Mouse (Mus musculus) neural tube, embryonic 12.5 days (tissue): ENCODE results near the gene Neu3. TPM values are rescaled to one million over a fixed set of nuclear protein-coding genes. Genes with fewer than 3 reads are reported as not detected.
A peak's percentile ranks its signal among the peaks of the same experiment; 100 is the strongest.
"Not testable (repeated sequence)": the region's sequence is repeated elsewhere in the genome, so short reads cannot be mapped to it uniquely, and the experiment has no call there.

Experiments used
- ATAC-seq: fragments of 200-750 bp; cut with Nextera tagmentation; 2 replicates; pipeline ENCODE4 v1.8.0; 2017; ENCODE audit warnings: low read depth, mild to moderate bottlenecking, moderate TSS enrichment, moderate library complexity; ENCODE audit not compliant: low FRiP score
- H3K27ac ChIP-seq: fragments of 300-500 bp; sonication (generic); 2 replicates; pipeline ENCODE4 v1.5.1; 2016
- H3K27me3 ChIP-seq: fragments of 300-500 bp; sonication (generic); replicated peaks from 2 replicates; pipeline ENCODE4 v1.6.1; 2016; ENCODE audit warnings: mild to moderate bottlenecking
- H3K36me3 ChIP-seq: fragments of 300-500 bp; sonication (generic); 2 replicates; pipeline ENCODE4 v1.6.1; 2016; ENCODE audit warnings: mild to moderate bottlenecking
- H3K4me1 ChIP-seq: fragments of 300-500 bp; sonication (generic); 2 replicates; pipeline ENCODE4 v1.6.1; 2016
- H3K4me2 ChIP-seq: fragments of 300-500 bp; sonication (generic); replicated peaks from 2 replicates; pipeline ENCODE4 v1.6.1; 2016; ENCODE audit warnings: mild to moderate bottlenecking
- H3K4me3 ChIP-seq: fragments of 300-500 bp; sonication (generic); 2 replicates; pipeline ENCODE4 v1.5.1; 2016
- H3K9ac ChIP-seq: fragments of 300-500 bp; sonication (generic); 2 replicates; pipeline ENCODE4 v1.6.1; 2016; ENCODE audit warnings: mild to moderate bottlenecking
- H3K9me3 ChIP-seq: fragments of 300-500 bp; sonication (generic); 2 replicates; pipeline ENCODE4 v1.6.1; 2016; ENCODE audit warnings: mild to moderate bottlenecking
- WGBS: fragments of 180-500 bp; shearing (Covaris S2); methylation state at CpG from one replicate; pipeline ENCODE4 v1.1.7; 2016; 5-methylcytosine and 5-hydroxymethylcytosine counted together
- polyA plus RNA-seq: library from polyadenylated mRNA; unstranded; fragments of >200 nt; fragmentation: Nextera tagmentation; extraction: Ambion mirVana; gene quantifications from 2 replicates; pipeline ENCODE4 v1.2.1, GENCODE M21; 2016

The Neu3 gene
- polyA plus RNA-seq, 1 experiment from 2014 or later = 2.2 TPM

DNA sequence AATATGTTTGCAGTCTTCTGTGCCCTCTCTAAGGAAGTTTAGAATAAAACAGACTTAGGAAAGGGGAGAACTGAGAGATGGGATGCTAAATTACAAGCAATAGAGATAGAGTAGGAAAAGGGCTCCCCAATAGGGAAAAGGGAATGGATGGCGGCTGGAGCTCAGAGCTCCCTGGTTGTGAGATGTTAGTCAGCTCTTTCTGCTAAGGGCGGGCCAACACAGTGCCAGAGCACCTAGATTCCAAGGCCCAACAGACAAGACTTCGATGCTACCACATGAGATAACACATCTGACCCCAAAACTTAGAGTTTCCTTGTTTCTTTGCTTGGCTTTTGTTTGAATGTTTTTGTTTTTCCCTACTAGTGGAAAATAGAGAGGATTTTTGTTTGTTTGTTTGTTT is 24.2 kb downstream of the Neu3 start:
- ATAC-seq, H3K9me3 ChIP-seq, H3K4me1 ChIP-seq, H3K9ac ChIP-seq, H3K4me2 ChIP-seq, H3K27ac ChIP-seq, H3K27me3 ChIP-seq, H3K36me3 ChIP-seq, H3K4me3 ChIP-seq: not testable (repeated sequence)
- WGBS = 88% methylated on average over 3 of the region's 3 CpGs

DNA sequence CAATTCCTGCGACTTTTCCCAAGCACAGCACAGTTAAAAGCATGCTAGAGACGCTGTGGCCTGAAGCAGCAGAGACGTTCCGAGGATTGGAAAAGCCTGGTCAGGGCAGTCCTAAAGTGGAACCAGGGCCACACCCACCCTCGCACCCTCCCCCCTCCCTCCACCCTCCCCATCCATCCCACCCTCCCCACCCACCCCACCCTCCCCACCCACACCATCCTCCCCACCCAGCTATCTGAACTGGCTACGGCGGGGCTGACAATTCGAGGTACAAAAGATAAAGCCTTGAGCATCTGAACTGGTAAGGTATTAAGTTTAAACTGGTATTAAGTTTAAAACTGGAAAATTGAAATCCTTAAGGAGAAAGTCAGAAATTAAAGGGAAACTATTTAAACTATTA is 24.7 kb downstream of the Neu3 start:
- H3K36me3 ChIP-seq = no peaks in the 10 kb centered on the region
- no peaks in the 10 kb centered on the region for H3K9me3 ChIP-seq
- H3K27ac ChIP-seq = no peak overlapping the region
- H3K9ac ChIP-seq = no peak overlapping the region
- H3K4me2 ChIP-seq = no peak overlapping the region
- WGBS = 72% methylated on average over 8 of the region's 8 CpGs
- no peak overlapping the region for H3K4me3 ChIP-seq
- no peaks in the 10 kb centered on the region for H3K4me1 ChIP-seq
- ATAC-seq = no peak
- H3K27me3 ChIP-seq = no peaks in the 10 kb centered on the region

DNA sequence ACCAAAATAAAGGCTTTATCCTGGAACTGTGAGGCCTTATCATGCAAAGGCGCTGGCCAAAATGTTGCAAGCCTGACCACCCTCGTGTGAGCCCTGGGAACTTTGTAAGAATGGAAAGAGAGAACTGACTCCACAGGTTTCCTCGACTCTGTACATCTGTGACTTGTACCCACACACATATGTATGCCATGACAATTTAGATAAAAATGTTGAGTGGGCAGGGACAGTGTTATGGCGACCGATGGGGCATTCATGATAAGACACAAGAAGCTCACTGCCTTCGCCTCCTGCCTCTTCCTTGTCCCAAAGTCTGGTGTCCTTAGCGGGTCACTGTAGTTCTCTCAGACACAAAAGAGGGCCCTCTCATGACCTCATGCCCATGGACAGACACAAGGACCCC is 29.1 kb downstream of the Neu3 start:
- Histone ChIP-seq H3K9ac (no peak overlapping the region), H3K9me3 (no peaks in the 10 kb centered on the region), H3K36me3 (no peaks in the 10 kb centered on the region), H3K4me2 (no peak overlapping the region), H3K4me3 (no peak overlapping the region), H3K27ac (no peak overlapping the region), H3K27me3 (no peaks in the 10 kb centered on the region), H3K4me1 (peaks cover 23% of the 10 kb centered on the region)
- ATAC-seq = no peak
- 79% methylated on average over 7 of the region's 7 CpGs for WGBS

DNA sequence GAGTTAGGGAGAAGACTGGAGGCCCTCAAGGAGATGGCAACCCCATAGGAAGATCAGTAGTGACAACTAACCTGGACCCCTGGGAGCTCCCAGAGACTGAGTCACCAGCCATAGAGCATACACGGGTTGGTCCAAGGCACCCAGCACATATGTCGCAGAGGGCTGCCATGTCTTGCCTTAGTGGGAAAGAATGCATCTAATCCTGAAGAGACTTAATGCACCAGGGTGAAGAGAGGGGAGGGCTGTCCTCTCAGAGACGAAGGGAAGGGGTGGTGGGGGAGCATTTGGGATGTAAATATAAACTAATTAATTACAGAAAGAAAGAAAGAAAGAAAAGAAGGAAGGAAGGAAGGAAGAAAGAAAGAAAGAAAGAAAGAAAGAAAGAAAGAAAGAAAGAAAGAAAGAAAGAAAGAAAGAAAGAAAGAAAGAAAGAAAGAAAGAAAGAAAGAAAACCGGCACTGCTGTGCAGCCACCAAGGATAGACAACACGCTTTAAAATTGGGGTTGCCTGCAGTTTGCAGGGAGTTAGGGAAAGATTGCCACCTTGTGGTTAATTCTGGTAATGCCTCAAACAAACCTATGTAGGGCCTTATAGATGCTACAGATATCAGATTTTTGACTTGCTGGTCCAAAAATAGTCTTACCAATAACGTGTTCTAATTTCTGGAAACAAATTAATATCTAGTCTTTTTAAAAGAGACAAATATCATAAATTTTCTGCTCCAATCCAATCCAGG is 30.1 kb downstream of the Neu3 start:
- 34% methylated on average over 6 of the region's 6 CpGs for WGBS

DNA sequence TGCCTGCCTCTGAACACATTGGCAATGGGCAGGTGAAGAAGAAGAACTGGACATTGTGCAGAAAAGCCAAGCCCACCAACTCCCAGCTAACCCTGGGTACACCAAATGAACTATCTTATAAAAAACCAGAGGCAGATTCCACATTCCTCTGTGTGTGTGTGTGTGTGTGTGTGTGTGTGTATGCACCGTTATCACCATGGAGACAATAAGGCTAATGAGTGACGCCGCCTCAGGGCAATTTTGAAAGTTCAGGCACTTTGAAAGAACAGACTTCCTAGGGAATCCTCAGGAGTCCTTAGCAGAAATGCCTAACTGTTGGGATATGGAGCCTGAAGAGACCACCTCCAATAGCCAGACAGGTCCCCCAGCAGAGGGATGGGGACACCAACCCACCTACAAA is 31.0 kb downstream of the Neu3 start:
- H3K36me3 ChIP-seq = no peaks in the 10 kb centered on the region
- H3K27ac ChIP-seq = no peak overlapping the region
- H3K4me3 ChIP-seq = no peak overlapping the region
- H3K4me2 ChIP-seq = no peak overlapping the region
- H3K4me1 ChIP-seq = peaks cover 23% of the 10 kb centered on the region
- no peak for ATAC-seq
- no peaks in the 10 kb centered on the region for H3K9me3 ChIP-seq
- WGBS = 78% methylated on average over 3 of the region's 3 CpGs
- no peaks in the 10 kb centered on the region for H3K27me3 ChIP-seq
- H3K9ac ChIP-seq = no peak overlapping the region

More for the DNA sequence above, 30.1 kb downstream of the Neu3 start:
- H3K4me2 ChIP-seq = no peak overlapping the region
- no peak overlapping the region for H3K4me3 ChIP-seq
- no peaks in the 10 kb centered on the region for H3K9me3 ChIP-seq
- H3K27me3 ChIP-seq = no peaks in the 10 kb centered on the region
- H3K27ac ChIP-seq = no peak overlapping the region
- ATAC-seq = no peak
- peaks cover 23% of the 10 kb centered on the region for H3K4me1 ChIP-seq
- H3K36me3 ChIP-seq = no peaks in the 10 kb centered on the region
- no peak overlapping the region for H3K9ac ChIP-seq

DNA sequence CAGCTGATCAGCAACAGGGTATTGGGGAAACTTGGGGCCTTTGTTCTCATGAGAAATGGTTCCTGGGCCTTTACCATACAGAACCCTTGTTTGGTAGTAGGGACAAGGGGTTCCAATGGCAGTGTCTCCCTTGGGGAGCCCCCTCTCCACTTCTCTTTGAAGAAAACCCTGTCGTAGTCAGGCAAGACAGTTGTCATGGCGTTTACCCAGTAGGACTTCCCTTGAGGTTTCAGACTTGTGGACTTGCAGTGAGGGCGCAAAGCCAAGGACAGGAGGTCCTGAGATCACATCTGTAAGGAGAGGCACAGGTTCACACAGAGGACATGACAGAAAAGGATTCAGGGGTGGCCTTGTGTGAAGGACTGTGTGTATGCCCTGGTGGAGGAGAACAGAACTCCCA is 31.7 kb downstream of the Neu3 start:
- ATAC-seq = no peak
- 57% methylated on average over 3 of the region's 3 CpGs for WGBS
- Histone ChIP-seq H3K4me3 (no peak overlapping the region), H3K9me3 (no peaks in the 10 kb centered on the region), H3K9ac (no peak overlapping the region), H3K4me2 (no peak overlapping the region), H3K27ac (no peak overlapping the region), H3K36me3 (no peaks in the 10 kb centered on the region), H3K27me3 (no peaks in the 10 kb centered on the region), H3K4me1 (peaks cover 23% of the 10 kb centered on the region)

DNA sequence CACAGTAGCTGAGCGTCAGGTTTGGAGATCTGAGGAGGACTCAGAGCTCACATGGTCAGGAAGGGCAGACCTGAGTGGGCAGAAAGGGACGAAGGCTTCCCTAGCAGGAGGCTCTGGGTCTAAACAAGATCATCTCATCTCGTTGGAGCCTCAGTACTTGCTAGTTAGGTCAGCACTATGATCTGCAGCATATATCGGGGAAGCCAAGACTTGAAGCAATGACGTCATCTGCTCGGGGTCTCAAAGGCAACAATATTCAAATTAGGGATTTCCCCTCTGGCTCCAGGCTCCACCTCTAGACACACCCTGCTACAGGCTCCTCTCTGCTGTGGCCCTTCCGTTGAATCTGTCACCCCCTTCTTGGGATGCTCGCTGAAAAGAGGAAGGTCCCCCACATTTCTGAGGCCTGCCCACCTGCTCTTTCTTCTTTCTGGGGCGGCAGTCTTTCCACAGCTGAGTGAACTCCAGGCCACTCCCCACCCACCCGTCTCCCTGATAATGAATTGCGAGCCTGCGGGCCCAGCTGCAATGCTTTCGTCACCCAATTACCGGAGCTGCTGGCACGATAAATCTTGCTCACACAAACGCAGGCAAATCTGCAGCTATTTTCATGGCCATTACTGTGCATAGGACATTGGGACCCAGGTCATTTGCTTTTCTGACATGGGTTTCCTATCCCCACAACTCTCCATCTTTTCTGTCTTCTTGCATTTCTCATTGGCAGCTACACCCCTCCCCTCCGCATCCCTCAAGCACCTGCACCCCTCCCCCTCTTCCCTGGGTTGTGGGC is 32.8 kb downstream of the Neu3 start:
- peak; percentile 74 for ATAC-seq
- Histone ChIP-seq H3K4me2 (peak overlapping the region; percentile 49), H3K27ac (peak overlapping the region; percentile 47; the same call in 1 of the 2 replicates), H3K9ac (no peak overlapping the region), H3K27me3 (no peaks in the 10 kb centered on the region), H3K4me1 (peaks cover 23% of the 10 kb centered on the region), H3K4me3 (no peak overlapping the region), H3K9me3 (no peaks in the 10 kb centered on the region), H3K36me3 (no peaks in the 10 kb centered on the region)
- whole genome bisulfite sequencing = 9% methylated on average over 17 of the region's 17 CpGs

DNA sequence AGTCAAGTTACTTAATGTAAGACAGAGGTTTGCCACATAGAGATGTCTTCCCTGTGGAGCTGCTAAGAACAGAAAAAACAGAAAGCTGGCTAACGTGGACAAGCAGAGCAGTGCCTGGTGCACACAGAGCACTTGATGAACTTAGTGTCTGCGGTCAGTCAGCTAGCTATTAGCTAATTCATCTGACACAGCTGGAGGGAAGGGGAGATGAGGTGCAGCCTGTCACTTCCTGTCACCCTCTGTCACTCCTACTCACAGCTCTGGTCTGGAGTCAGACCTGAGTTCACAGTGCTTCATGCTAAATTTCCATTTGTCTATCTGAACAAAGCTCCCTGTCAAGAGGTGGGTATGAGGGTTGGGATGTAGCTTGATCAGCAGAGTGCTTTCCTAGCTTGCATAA is 34.1 kb downstream of the Neu3 start:
- Histone ChIP-seq H3K4me1 (peaks cover 23% of the 10 kb centered on the region), H3K9me3 (no peaks in the 10 kb centered on the region), H3K27me3 (no peaks in the 10 kb centered on the region), H3K4me2 (no peak overlapping the region), H3K27ac (no peak overlapping the region), H3K9ac (no peak overlapping the region), H3K36me3 (no peaks in the 10 kb centered on the region), H3K4me3 (no peak overlapping the region)
- ATAC-seq = no peak
- 64% methylated on average over 2 of the region's 2 CpGs for WGBS

DNA sequence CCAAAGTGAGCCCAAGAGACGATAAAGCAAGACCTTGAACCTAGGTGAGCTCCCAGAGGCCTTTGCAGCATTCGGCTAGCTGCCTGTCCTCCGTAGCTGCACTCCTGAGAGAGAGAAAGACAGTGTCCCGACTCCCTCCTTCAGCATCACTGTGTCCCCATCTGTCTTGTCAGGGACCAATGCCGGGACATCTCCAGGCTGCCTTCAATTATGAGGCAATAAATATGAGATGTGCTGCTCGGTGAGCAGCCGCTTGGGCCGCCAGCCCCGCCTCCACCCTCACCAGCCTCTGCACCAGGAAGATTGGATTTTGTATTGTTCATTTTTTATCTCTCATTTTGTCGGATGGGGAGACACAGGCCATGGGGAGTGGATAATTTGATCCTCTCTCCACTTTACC is 37.4 kb downstream of the Neu3 start:
- Histone ChIP-seq H3K4me2 (no peak overlapping the region), H3K9me3 (no peaks in the 10 kb centered on the region), H3K36me3 (no peaks in the 10 kb centered on the region), H3K4me3 (no peak overlapping the region), H3K4me1 (peaks cover 25% of the 10 kb centered on the region), H3K9ac (no peak overlapping the region), H3K27me3 (no peaks in the 10 kb centered on the region), H3K27ac (peak overlapping the region; percentile 72)
- peak; percentile 43 for ATAC-seq
- 65% methylated on average over 10 of the region's 10 CpGs for WGBS

DNA sequence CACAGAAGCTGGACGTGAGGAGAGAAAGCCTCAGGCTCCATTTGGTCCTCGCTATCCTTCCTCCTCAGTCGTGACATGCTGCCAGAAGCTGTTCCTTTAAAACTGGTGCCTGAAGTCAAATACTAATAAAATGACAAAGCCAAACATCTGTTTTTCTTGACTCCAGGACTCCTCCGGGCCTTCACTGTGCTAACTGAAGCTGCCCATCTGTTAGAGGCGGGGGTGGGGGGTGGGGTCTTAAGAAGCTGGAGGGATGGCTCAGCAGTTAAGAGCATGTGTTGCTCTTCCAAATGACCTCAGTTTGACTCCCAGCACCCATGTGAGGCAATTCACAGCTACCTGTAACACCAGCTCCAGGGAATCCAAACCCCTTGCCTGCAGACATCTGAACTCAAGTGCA is 39.7 kb downstream of the Neu3 start:
- H3K27ac ChIP-seq = no peak overlapping the region
- H3K27me3 ChIP-seq = no peaks in the 10 kb centered on the region
- H3K4me3 ChIP-seq = no peak overlapping the region
- H3K9ac ChIP-seq = no peak overlapping the region
- 34% methylated on average over 5 of the region's 5 CpGs for WGBS
- H3K9me3 ChIP-seq = no peaks in the 10 kb centered on the region
- peaks cover 13% of the 10 kb centered on the region for H3K4me1 ChIP-seq
- H3K4me2 ChIP-seq = no peak overlapping the region
- no peak for ATAC-seq
- no peaks in the 10 kb centered on the region for H3K36me3 ChIP-seq

DNA sequence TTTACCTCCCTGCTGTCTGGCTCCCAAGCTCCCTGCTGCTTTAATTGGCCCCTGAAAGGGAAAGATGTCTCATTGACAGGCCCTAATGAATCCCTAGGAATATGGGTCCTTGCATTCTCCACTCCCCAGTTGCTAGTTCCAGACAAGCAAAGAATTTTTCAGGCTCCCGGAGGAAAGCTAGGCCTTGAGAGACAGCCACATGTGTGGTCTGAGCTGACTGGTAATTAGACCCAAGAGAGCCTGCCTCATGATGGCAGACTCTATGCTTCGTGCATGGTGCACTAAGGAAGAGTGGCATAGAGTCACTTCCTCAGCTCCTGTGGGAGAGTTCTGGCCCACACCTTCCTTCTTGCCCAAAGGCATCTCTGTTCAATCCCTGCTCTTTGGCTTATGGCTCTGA is 40.3 kb downstream of the Neu3 start:
- no peaks in the 10 kb centered on the region for H3K27me3 ChIP-seq
- H3K27ac ChIP-seq = no peak overlapping the region

DNA sequence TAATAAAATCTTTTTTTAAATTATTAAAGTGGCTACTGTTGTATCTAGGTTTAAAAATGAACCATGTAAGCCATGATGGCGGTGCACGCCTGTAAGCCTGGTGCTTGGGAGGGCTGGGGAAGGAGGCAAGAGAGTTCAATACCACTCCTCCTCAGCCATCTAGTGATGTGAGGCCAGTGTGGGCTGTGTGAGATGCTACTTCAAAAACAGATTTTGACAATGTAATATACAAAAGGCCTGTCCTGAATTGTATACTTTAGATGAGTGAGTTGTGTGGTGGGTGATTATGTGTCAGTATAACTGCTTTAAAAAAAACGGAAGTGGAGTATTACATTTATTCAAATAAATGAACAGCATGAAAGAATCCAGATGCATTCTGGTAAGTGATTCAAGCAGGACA is 41.4 kb downstream of the Neu3 start:
- WGBS = 86% methylated on average over 3 of the region's 3 CpGs

More for the DNA sequence above, 40.3 kb downstream of the Neu3 start:
- Histone ChIP-seq H3K9me3 (no peaks in the 10 kb centered on the region), H3K4me2 (no peak overlapping the region), H3K36me3 (no peaks in the 10 kb centered on the region), H3K9ac (no peak overlapping the region), H3K4me1 (peaks cover 13% of the 10 kb centered on the region), H3K4me3 (no peak overlapping the region)
- no peak for ATAC-seq
- 40% methylated on average over 2 of the region's 2 CpGs for WGBS

More for the DNA sequence above, 41.4 kb downstream of the Neu3 start:
- Histone ChIP-seq H3K9ac (no peak overlapping the region), H3K27ac (no peak overlapping the region), H3K4me3 (no peak overlapping the region), H3K4me1 (peaks cover 13% of the 10 kb centered on the region), H3K9me3 (no peaks in the 10 kb centered on the region), H3K36me3 (no peaks in the 10 kb centered on the region), H3K27me3 (no peaks in the 10 kb centered on the region), H3K4me2 (no peak overlapping the region)
- ATAC-seq = no peak
